Mouse (Mus musculus) stomach, embryonic 15.5 days (tissue): Measurements from ENCODE around the gene Exoc1. TPM values are rescaled to one million over a fixed set of nuclear protein-coding genes. Genes with fewer than 3 reads are reported as not detected.

Experiments used
- ATAC-seq: fragments of 200-750 bp; cut with Nextera tagmentation; 2 replicates; pipeline ENCODE4 v1.8.0; 2017; ENCODE audit warnings: low read depth, moderate number of reproducible peaks, moderate TSS enrichment; ENCODE audit not compliant: insufficient read depth, low FRiP score
- H3K27ac ChIP-seq: fragments of 300-500 bp; sonication (generic); 2 replicates; pipeline ENCODE4 v1.5.1; 2015; ENCODE audit warnings: mild to moderate bottlenecking, inconsistent platforms
- H3K27me3 ChIP-seq: fragments of 300-500 bp; sonication (generic); replicated peaks from 2 replicates; pipeline ENCODE4 v1.6.1; 2015; ENCODE audit warnings: inconsistent platforms
- H3K36me3 ChIP-seq: fragments of 300-500 bp; sonication (generic); 2 replicates; pipeline ENCODE4 v1.6.1; 2015; ENCODE audit warnings: inconsistent platforms
- H3K4me1 ChIP-seq: fragments of 300-500 bp; sonication (generic); 2 replicates; pipeline ENCODE4 v1.6.1; 2015; ENCODE audit warnings: inconsistent platforms
- H3K4me2 ChIP-seq: fragments of 300-500 bp; sonication (generic); 2 replicates; pipeline ENCODE4 v1.6.1; 2015; ENCODE audit warnings: mild to moderate bottlenecking, inconsistent platforms
- H3K4me3 ChIP-seq: fragments of 300-500 bp; sonication (generic); replicated peaks from 2 replicates; pipeline ENCODE4 v1.5.1; 2015; ENCODE audit warnings: inconsistent platforms
- H3K9ac ChIP-seq: fragments of 300-500 bp; sonication (generic); 2 replicates; pipeline ENCODE4 v1.6.1; 2015; ENCODE audit warnings: inconsistent platforms
- H3K9me3 ChIP-seq: fragments of 300-500 bp; sonication (generic); 2 replicates; pipeline ENCODE4 v1.6.1; 2016; ENCODE audit warnings: inconsistent platforms
- WGBS: fragments of 180-500 bp; shearing (Covaris S2); methylation state at CpG from one replicate; pipeline ENCODE4 v1.1.7; 2015; 5-methylcytosine and 5-hydroxymethylcytosine counted together
- polyA plus RNA-seq: library from polyadenylated mRNA; unstranded; fragments of >200 nt; fragmentation: Nextera tagmentation; extraction: Ambion mirVana; gene quantifications from 2 replicates; pipeline ENCODE4 v1.2.1, GENCODE M21; 2015

Exoc1 gene
- polyA plus RNA-seq, 1 experiment from 2014 or later, result 26.5 TPM

DNA sequence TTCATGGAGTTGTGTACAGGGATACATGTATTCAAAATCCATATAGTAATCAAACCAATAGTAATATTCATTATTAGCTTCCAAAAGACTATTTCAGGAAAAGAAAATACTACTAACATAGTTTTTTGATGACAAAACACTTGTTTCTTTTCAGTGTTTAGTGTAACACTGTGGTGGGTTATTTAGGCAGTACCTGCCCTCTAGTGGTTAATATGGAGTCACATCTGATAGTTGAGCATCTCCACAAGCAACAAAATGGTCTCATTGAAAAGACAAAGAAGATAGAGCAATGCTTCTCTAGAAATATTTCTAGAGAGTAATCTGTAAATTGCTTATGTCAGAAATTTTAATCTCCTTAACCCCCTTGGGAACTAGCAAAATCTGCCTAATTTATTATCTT is 11.7 kb downstream of the Exoc1 start:
- Histone ChIP-seq H3K27ac (no peak overlapping the region), H3K4me1 (no peaks in the 10 kb centered on the region), H3K9me3 (no peaks in the 10 kb centered on the region), H3K4me2 (no peak overlapping the region), H3K27me3 (no peaks in the 10 kb centered on the region), H3K4me3 (no peak overlapping the region), H3K36me3 (peaks cover 28% of the 10 kb centered on the region), H3K9ac (no peak overlapping the region)
- ATAC-seq, result no peak

DNA sequence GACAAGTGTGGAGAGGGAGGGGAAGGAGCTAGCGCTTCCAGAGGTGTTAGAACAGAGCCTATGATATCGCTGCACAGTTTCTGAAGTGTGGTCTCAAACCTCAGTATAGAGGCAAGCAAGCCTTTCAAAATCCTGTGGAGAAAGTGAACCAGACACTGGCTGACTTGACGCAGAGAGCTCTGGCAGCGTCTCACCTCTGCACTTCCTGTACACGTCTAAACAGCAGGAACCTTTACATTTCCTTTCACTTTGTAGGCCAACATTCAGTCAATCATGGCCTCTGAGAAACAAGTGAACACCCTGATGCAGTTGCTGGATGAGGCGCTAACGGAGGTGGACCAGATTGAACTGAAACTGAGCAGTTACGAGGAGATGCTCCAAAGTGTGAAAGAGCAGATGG is 14.1 kb downstream of the Exoc1 start:
- Histone ChIP-seq H3K4me3 (no peak overlapping the region), H3K4me1 (no peaks in the 10 kb centered on the region), H3K36me3 (peaks cover 23% of the 10 kb centered on the region), H3K9ac (no peak overlapping the region), H3K27me3 (no peaks in the 10 kb centered on the region), H3K9me3 (no peaks in the 10 kb centered on the region), H3K4me2 (no peak overlapping the region), H3K27ac (no peak overlapping the region)
- WGBS, result 88% methylated on average over 8 of the region's 8 CpGs
- no peak for ATAC-seq

DNA sequence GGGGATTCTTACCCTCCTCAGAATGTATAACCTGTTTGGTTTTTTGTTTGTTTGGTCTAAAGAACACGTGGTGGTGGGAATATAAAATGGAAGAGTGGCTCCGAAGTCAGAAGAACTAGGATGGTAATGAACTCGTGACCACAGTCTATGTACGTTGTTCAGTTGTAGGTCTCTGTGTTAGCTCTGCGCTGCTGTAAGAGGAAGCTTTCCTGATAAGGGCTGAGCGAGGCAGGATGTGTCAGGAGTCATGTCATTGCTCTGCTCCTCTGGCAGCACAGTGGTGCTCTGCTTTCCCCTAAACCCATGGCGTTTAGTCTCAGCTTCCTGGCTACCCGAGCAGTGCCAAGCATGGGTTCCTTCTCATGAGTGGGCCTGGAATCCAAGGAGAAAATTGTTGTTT is 21.3 kb downstream of the Exoc1 start:
- no peaks in the 10 kb centered on the region for H3K9me3 ChIP-seq
- 81% methylated on average over 8 of the region's 8 CpGs for WGBS
- H3K27ac ChIP-seq, result no peak overlapping the region
- H3K4me3 ChIP-seq, result no peak overlapping the region
- no peak overlapping the region for H3K9ac ChIP-seq
- no peak overlapping the region for H3K4me2 ChIP-seq
- H3K27me3 ChIP-seq, result no peaks in the 10 kb centered on the region
- 0 out of 2 replicates have a peak, but pooled peaks cover 3% of the 10 kb centered on the region for H3K36me3 ChIP-seq
- ATAC-seq, result no peak
- H3K4me1 ChIP-seq, result no peaks in the 10 kb centered on the region

DNA sequence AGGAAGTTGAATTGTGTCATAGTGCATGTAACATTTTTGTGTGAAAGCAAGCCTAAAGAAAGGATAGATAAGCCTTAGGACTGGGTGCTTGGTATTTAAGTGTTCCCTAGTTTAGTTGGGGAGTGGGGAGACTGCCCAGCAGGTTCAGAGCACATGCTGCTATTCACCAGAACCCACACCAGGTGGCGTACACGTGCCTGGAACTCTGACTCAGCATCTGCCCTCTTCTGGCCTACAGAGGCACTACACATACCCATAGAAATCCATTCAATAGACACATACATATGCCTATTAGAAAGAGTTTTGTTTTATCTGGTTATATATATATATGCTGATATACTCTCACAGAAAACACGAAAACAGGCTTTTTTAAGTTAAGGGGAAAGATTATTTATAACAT is 36.2 kb downstream of the Exoc1 start:
- no peaks in the 10 kb centered on the region for H3K27me3 ChIP-seq
- no peaks in the 10 kb centered on the region for H3K4me1 ChIP-seq
- no peak overlapping the region for H3K4me2 ChIP-seq
- no peak overlapping the region for H3K9ac ChIP-seq
- no peaks in the 10 kb centered on the region for H3K9me3 ChIP-seq
- no peak overlapping the region for H3K27ac ChIP-seq
- ATAC-seq, result no peak
- peaks cover 18% of the 10 kb centered on the region for H3K36me3 ChIP-seq
- H3K4me3 ChIP-seq, result no peak overlapping the region
- 25% methylated on average over 3 of the region's 3 CpGs for WGBS

DNA sequence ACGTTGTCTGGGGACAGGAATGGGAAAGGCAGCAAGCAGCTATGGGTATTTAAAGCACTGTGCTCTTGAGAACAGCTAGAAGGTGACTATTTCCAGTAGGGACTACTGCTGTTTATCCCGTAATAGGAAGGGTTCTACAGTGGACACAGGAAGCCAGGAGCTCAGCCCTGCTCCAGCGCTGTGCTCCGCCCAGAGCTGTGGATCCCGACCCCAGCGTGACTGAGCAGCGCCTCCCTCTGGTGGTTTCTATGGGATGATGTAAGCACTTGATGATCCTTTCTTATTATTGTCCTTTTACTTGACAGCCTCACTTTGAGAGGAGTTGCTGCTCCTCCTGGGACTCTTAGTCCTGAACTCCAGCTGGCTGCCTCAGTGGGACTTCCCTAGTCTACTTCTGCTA is 45.1 kb downstream of the Exoc1 start:
- Histone ChIP-seq H3K27ac (no peak overlapping the region), H3K9ac (no peak overlapping the region)
- WGBS, result 68% methylated on average over 7 of the region's 7 CpGs

DNA sequence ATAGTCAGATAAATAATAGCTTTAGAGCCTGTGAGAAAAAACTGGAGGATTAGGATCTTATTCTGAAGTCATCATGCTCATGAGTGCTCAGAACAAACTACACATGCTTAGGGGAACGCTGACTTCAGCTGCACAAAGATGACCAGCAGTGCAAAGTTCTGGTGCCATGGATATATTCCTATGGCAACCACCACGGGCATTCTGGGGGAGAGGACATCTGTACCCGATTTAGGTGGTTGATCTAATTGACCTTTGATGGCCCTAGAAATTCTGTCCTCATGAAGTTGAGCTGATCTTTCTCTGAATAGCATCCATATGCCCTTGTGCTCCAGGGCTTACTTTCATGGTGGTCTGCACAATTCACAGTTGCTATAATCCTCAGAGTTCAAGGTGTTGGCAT is 47.9 kb downstream of the Exoc1 start:
- no peaks in the 10 kb centered on the region for H3K4me1 ChIP-seq
- H3K27ac ChIP-seq, result no peak overlapping the region
- H3K9me3 ChIP-seq, result no peaks in the 10 kb centered on the region
- H3K4me2 ChIP-seq, result no peak overlapping the region
- no peaks in the 10 kb centered on the region for H3K36me3 ChIP-seq
- no peaks in the 10 kb centered on the region for H3K27me3 ChIP-seq
- no peak for ATAC-seq
- no peak overlapping the region for H3K4me3 ChIP-seq
- H3K9ac ChIP-seq, result no peak overlapping the region
- WGBS, result 91% methylated on average over 3 of the region's 3 CpGs

More for the DNA sequence above, 45.1 kb downstream of the Exoc1 start:
- Histone ChIP-seq H3K4me2 (no peak overlapping the region), H3K4me1 (no peaks in the 10 kb centered on the region), H3K36me3 (0 out of 2 replicates have a peak, but pooled peaks cover 9% of the 10 kb centered on the region), H3K27me3 (no peaks in the 10 kb centered on the region), H3K4me3 (no peak overlapping the region), H3K9me3 (no peaks in the 10 kb centered on the region)
- ATAC-seq, result no peak

DNA sequence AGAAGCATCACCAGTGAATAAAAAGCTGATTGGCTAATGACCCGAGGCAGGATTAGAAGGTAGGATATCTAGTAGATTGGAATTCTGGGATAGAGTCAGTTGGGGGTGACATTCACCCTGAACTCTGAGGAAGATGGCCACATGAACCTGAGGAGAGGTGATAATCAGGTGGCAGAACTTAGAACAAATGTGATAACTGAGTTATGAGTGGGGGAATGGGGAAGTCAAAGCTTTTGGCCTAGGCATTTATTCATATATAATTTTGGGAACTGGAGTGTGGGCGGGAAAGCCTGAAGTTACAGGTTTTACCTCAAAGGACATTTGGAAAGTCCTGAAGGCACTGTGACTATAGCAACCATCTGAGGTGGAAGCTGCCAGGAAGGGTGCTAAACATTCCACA is 56.3 kb downstream of the Exoc1 start:
- no peak for ATAC-seq
- H3K27ac ChIP-seq, result no peak overlapping the region

DNA sequence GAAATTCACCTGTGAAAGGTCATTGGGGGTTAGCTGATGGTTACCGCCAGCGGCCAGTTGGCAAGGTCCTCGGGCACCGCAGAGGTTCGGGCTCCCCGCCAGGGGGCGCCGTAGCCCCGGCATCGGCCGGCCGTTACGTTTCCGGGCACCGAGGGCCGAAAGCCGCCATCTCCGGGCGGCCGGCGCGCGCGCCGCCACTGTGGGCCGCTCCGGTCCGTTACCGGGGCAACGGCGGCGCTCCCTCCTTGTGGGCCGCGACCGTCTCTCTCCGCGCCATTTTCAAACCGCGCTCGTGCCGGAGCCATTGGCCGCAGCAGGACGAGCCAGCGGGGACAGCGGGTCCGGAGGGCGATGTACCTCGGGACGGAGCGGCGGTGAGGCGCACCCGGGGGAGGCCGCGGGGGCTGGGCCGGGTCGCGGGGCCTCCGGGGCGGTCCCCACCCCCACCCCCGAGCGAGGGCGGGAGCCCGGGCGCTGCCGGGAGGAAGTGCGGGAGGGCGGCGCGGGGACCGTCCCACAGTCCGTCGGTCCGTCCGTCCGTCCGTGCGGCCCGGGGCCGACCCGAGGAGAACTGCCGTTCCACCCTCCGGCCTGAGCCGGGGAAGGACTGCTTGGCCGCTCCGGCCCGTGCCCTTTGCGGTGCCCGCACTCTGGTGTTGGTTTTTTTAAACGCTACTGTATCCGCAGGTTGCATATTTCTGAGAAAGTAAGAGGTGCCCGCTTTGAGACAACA is 59.6 kb downstream of the Exoc1 start, which contains the start of gene Cep135:
Gene Cep135, plus strand, starts transcription at position 148 of the 733 bp plus-strand sequence.
- H3K4me1 ChIP-seq, result no peaks in the 10 kb centered on the region
- H3K9ac ChIP-seq, result peak within 1 kb of the TSS; percentile 55
- peak within 1 kb of the TSS; percentile 66 for H3K4me3 ChIP-seq
- peak; percentile 98 for ATAC-seq
- no peaks in the 10 kb centered on the region for H3K27me3 ChIP-seq
- H3K27ac ChIP-seq, result peak within 1 kb of the TSS; percentile 84
- peaks cover 10% of the 10 kb centered on the region; the same call in 1 of the 2 replicates for H3K36me3 ChIP-seq
- H3K9me3 ChIP-seq, result no peaks in the 10 kb centered on the region
- H3K4me2 ChIP-seq, result peak within 1 kb of the TSS; percentile 75
- WGBS, result under 1% methylated on average over 79 of the region's 92 CpGs

More for the DNA sequence above, 56.3 kb downstream of the Exoc1 start:
- WGBS, result 81% methylated on average over 2 of the region's 2 CpGs
- no peak overlapping the region for H3K4me3 ChIP-seq
- H3K9me3 ChIP-seq, result no peaks in the 10 kb centered on the region
- H3K27me3 ChIP-seq, result no peaks in the 10 kb centered on the region
- no peaks in the 10 kb centered on the region for H3K4me1 ChIP-seq
- H3K4me2 ChIP-seq, result no peak overlapping the region
- H3K9ac ChIP-seq, result no peak overlapping the region
- no peaks in the 10 kb centered on the region for H3K36me3 ChIP-seq

DNA sequence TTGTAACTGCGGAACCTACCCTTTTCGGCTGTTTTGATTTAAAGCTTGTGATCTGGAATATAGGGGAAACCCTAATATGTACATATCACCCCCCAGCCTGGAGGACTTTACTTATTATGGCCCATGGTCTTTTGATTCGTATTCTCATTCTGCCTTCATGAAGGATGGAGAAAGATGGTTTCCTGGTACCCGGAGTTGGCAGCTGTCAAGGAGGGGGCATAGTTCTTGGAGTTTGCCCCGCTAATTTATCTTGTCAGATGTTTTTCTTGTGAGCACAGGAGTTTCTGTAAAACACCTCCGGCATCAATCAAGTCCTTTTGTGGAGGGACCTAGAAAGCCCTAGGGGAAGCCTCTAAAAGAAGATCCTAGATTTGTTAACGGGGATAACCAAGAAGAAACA is 60.2 kb downstream of the Exoc1 start:
- no peaks in the 10 kb centered on the region for H3K27me3 ChIP-seq
- no peak for ATAC-seq
- no peaks in the 10 kb centered on the region for H3K4me1 ChIP-seq
- peaks cover 10% of the 10 kb centered on the region; the same call in 1 of the 2 replicates for H3K36me3 ChIP-seq
- H3K4me2 ChIP-seq, result peak overlapping the region; percentile 75
- 5% methylated on average over 7 of the region's 7 CpGs for WGBS
- no peaks in the 10 kb centered on the region for H3K9me3 ChIP-seq
- H3K27ac ChIP-seq, result peak overlapping the region; percentile 84
- H3K4me3 ChIP-seq, result peak overlapping the region; percentile 66
- H3K9ac ChIP-seq, result peak overlapping the region; percentile 55

DNA sequence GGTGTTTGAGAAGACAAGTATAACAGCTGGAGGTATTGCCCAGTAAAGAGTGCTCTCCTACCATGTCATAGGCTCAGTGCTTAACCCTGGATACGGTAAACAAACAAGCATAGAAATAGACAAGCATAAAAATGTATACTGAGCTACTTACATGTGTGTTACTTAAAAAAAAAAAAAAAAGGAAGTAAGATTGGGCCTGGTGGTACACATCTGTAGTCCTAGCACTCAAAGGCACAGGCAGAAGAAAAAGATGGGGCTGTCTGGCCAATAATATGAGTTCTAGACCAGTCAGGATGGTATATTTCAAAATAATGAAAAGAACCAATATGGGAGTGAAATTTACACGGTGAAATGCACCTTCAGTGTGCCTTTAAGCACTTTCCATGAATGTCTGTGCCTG is 60.9 kb downstream of the Exoc1 start:
- H3K27ac ChIP-seq, result no peak overlapping the region
- H3K9ac ChIP-seq, result no peak overlapping the region
- peaks cover 13% of the 10 kb centered on the region for H3K36me3 ChIP-seq
- H3K4me1 ChIP-seq, result no peaks in the 10 kb centered on the region
- no peak for ATAC-seq
- H3K4me3 ChIP-seq, result no peak overlapping the region; the same call in 1 of the 2 replicates
- H3K27me3 ChIP-seq, result no peaks in the 10 kb centered on the region
- no peaks in the 10 kb centered on the region for H3K9me3 ChIP-seq
- peak overlapping the region; percentile 75; the same call in 1 of the 2 replicates for H3K4me2 ChIP-seq
- 82% methylated on average over 2 of the region's 2 CpGs for WGBS

DNA sequence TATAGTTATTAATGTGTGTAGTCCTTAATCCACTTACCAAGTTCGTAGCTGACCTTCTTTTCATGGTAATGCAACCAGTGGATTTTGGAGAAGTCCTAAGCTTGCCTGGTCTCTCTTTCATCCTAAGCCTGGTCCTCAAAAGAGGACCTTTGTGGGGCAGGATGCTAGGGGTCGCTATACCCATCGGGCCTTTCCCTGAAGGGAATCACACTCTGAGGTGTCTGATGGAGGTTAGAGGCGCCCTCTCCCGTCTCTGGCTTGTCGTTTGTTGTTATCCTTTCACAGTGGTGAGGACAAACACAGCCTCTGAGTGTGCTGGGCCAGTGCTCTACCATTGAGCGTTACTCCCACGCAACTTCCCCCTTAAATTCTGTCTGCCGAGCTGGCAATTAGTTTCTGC is 62.8 kb downstream of the Exoc1 start:
- 58% methylated on average over 9 of the region's 9 CpGs for WGBS
- no peaks in the 10 kb centered on the region for H3K27me3 ChIP-seq
- H3K9ac ChIP-seq, result no peak overlapping the region
- H3K9me3 ChIP-seq, result no peaks in the 10 kb centered on the region
- no peaks in the 10 kb centered on the region for H3K4me1 ChIP-seq
- H3K27ac ChIP-seq, result no peak overlapping the region
- H3K4me3 ChIP-seq, result no peak overlapping the region
- H3K4me2 ChIP-seq, result no peak overlapping the region
- ATAC-seq, result no peak
- H3K36me3 ChIP-seq, result peaks cover 26% of the 10 kb centered on the region

DNA sequence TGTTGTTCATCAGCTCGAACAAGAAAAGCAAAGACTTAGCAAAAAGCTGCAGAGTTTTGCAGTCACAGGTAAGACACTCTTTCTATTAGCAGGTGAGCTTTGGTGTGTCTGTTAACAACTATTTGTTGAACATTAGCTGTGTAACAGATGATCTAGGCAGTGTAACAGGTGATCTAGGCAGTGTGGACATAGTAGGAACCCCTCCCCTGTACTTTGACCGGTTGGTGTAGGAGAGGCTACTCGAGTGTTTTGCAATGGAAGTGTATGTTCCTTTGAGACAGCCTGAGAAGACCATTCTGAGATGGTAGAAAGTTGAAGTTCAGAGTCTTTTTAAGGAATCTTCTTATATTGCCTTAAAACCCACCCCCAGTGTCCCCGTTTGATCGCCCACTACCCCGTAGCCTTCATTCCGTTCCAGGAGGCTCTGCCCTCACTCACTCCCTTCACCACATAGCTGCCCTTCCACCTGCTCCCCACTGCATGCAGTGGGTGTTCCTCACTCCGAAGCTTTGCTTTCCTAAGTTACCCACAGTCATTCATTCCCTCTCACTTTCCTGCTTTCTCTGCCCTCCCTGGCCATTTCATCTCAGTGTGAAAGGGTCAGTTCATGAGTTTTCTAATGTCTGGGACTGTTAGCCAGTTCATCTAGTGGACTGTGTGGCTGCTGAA is 80.7 kb downstream of the Exoc1 start:
- peak; percentile 79 for ATAC-seq
- Histone ChIP-seq H3K36me3 (peaks cover 13% of the 10 kb centered on the region), H3K27me3 (no peaks in the 10 kb centered on the region)

More for the DNA sequence above, 80.7 kb downstream of the Exoc1 start:
- 89% methylated on average over 8 of the region's 8 CpGs for WGBS
- H3K4me3 ChIP-seq, result no peak overlapping the region
- H3K4me2 ChIP-seq, result no peak overlapping the region
- H3K27ac ChIP-seq, result no peak overlapping the region
- no peaks in the 10 kb centered on the region for H3K9me3 ChIP-seq
- H3K4me1 ChIP-seq, result no peaks in the 10 kb centered on the region
- H3K9ac ChIP-seq, result no peak overlapping the region
